Mouse (Mus musculus) brain, embryonic 18.5 days (tissue): ENCODE measurements around the gene Dynll2.
"Not testable (repeated sequence)": the region's sequence is repeated elsewhere in the genome, so short reads cannot be mapped to it uniquely, and the experiment has no call there.

ENCODE experiments used
- DNase-seq: peaks from one replicate; pipeline ENCODE4 v3.0.0-alpha.2; 2012; ENCODE audit warnings: low read depth, low spot score

Dynll2 gene

DNA sequence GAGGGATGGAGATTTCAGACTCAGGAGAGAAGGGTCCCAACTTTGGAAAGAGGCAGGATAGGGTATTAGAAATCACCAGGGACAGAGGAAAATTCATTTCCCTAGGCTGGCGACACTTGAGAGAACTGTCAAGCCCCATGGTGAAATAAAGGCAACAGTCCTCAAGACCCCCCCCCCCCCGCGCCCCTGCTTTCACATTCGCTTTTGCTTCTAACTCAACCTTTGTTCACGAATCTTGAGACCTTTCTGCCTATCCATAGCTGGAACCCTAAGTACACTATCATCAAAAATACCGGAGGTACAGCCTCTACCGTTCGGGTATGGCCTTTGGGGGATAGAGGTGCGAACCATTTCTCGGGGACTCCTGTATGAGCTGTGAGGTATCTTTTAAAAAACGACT is 528 bp upstream of the Dynll2 start:
- DNase-seq, result no peak

DNA sequence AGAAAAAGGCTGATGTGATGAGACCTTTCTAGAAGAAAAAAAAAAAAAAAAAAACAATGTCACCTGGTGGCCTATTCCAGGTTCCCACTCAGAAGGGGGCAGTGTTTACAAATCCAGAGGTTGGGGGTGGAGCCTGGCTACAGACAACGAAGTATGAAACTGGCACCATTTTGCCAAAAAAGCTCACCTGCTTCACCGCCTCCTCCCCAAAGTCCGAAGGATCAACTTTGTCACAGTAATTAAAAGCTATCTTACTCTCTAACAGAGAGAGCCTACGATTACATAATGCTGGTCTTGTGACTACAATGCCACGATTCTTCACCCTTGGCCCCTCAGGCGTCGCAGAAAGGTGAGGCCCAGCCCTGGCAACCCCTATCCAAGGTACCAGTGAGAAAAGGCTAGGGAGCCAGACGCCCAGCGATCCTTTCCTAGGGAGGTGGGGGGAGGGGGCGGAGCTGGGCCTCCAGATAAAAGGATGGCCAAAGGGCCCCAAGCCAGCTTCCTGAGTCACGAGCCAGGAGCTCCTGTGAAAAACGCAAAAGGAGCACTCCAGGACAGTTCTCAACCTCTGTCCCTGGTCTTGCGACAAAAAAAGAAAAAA is 1.1 kb downstream of the Dynll2 start:
- DNase-seq, result no peak

DNA sequence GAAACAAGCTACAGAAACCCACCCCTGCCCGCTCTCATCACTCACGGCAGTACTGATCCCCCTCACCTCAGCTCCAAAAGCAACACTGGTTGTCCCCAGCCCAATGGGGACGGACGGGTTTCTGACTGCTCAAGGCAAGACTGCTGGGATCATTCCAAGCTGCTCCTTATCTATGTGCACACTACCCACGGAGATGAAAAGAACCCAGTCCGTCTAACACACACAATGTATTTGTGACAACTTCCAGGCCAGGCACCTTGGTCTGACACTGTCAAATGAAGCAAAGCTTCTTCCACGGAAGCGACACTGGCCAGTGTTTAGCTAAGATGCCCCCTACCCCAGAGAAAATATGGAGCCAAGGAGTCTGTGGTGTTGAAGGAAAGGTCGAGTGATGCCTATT is 1.7 kb downstream of the Dynll2 start:
- DNase-seq, result no peak

DNA sequence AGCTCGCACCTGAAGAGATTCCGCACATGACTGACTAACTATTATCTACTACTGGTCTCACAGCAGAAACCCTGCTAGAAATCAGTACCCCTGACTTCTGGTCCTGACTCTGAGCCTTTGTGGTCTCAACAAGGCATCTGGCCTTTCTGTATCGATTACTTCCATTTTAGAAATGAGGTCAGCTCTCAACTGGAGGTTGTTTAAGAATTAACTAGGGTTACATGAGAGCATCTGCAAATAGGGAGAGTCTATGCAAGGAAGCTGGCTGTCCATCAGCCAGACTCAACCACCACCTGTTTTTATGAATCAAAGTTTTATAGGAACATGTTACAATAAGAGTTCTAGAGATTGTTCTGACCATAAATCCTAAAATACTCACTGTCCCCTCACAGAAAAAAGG is 2.8 kb downstream of the Dynll2 start:
- DNase-seq, result no peak

DNA sequence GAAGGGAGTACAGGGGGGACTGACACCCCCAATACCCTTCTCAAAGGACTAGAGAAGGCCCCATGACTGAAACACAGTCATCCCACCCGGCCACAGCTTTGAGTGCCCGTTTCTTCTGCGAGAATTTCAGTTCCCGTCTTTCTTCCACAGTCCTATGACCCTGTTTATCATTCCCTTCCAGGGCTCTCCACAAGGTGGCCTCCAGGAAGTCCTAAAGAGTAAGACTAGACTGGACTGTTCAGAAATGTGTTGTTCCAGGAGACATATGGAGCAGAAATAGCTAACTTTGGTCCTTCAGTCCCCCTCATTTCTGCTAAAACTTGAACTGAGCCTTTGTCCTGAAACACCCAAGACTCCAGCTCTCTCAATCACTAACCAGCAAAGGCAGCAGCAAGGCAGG is 8.4 kb downstream of the Dynll2 start:
- no peak for DNase-seq

DNA sequence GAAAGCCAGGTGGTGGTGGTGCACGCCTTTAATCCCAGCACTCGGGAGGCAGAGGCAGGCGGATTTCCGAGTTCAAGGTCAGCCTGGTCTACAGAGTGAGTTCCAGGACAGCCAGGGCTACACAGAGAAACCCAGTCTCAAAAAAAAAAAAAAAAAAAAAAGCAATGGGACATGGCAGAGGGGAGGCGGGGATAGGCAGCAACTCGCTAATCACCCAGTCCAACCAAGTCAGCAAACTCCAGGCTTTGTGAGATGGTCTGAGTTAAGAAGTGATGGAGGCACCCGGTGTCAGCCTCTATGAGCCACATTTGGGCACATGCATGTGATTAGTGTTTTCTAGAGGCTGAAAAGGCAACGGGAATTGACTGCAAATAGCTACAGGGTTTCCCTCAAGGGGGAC is 10.3 kb downstream of the Dynll2 start:
- DNase-seq, result not testable (repeated sequence)

DNA sequence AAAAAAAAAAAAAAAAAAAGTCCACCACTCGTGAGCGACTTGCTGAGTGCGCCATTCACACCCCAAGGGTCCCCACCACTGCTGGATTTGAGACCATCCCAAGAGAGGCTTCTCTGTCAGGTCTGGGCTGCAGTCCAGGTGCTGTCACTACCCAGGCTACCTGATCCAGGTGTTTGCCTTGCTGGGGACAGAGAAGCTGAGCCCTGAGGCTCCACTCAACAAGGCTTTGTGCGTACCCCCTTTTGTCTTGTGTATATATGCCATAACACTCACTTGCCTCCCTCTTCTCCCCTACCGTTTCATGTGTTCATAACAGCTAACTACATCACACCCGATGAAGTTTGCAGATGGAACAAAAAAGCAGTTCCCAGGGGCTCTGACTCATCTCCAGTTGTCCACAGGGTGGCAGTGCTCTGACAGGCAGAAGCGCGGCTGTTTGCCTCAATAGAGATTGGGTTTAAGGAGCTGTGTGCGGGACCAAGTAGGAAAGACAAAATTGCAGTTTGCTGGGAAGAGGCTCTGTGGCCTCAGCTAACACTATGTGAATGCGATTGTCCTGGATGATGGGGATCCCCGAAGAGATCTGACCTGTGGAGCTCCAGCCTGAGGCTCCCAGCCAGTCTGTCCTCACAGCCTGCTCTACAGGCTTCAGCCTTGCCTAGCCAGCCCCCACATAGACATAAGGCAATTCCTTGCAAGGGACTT is 12.7 kb downstream of the Dynll2 start:
- peak; percentile 68 for DNase-seq

DNA sequence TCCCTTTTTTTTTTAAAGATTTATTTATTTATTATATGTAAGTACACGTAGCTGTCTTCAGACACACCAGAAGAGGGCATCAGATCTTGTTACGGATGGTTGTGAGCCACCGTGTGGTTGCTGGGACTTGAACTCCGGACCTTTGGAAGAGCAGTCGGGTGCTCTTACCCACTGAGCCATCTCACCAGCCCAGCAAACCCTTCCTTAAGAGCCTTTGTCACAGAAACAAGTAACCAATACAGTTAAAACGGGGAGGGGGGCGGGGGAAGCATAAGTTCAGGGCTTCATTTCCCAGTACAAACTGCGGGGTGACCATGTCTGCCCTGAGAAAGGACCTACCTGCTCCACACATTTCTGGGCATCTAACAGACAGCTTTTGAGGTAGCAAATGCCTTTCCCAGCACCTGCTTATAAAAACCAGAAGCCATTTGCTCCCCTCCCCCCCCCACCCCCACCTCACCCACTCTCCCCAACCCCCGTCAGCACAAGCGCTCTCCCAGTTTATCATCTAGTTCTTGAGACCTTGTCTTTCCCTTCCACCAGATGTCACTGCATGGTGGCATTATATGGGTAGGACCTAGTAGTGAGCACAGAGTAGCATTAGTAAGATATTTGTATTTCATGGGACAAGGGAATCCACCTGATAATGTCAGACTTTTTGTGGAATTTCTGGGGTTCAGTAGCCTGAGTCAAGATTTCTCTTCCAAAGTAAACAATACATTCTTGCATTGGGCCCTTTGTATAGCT is 13.6 kb downstream of the Dynll2 start:
- DNase-seq, result no peak

DNA sequence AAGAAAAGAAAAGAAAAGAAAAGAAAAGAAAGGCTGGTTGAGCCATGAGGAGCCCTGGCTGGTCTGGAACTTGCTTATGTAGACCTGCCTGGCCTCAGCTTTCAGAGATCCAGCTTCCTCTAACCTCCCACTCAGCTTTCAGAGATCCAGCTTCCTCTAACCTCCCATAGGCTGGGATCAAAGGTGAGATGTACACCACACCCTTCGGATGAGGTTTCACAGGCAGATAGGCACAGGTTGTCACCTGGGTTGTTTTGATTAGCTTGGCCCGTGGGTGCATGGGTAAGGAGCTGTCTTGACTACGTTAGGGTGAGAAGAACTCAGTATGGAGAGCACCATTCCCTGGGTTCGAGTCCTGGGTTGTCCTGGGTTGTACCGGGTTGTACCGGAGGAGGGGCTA is 14.5 kb downstream of the Dynll2 start:
- no peak for DNase-seq

DNA sequence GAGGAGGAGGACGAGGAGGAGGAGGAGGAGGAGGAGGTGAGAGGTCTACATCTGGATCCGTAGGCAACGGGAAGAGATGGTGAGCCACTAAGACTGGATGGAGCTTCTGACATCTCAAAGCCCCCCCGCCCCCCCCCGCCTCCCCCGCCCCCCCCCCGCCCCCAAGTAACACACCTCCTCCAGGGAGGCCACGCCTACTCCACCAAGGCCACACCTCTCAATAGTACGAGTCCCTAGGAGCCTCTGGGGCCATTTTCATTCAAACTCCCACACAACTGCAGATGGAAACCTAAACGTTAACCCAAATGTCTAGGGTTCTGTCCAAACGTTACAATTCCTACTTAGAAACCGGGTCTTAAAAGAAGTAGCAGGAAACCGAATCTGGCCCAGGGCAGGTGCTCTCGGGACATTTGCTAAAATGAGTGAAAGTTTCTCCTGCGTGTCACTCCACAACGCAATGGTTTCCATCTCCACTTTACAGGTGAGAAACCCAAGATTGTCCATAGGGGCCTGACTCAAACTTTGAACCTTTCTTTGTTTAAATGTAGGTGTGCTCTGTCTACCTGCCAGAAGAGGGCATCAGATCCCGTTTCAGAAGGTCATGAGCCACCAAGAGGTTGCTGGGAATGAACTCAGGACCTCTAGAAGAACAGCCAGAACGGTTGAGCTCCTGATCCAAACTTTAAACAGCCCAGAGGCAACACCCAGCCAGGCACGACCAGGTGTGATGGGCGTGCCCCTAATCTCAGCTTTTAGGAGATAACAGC is 18.8 kb downstream of the Dynll2 start:
- no peak for DNase-seq

DNA sequence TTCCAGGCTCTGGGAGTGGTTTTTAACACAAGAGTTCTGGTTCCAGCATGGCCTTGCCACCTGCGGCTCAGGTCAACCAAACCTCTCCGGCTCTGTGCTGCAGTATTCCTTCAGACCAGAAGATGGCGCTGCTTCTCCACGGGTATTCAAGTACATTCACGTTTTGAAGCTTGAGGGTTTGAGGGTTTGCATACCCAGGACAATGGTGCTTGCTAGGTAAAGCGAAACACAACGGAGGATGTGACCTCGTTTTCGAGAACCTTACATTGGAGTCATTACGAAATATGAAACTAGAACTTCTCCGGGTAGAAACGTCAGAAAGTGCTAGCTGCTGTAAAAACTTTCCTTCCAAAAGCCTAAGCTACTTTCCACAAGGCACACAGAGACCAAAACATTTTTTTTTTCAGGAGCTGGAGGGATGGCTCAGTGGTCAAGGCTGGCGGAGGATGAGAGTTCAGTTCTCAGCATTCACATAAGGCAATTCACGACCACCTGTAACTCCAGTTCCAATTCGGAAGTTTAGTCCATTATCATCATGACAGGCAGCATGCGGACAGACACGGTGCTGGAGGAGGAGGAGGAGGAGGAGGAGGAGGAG is 19.5 kb downstream of the Dynll2 start:
- no peak for DNase-seq

DNA sequence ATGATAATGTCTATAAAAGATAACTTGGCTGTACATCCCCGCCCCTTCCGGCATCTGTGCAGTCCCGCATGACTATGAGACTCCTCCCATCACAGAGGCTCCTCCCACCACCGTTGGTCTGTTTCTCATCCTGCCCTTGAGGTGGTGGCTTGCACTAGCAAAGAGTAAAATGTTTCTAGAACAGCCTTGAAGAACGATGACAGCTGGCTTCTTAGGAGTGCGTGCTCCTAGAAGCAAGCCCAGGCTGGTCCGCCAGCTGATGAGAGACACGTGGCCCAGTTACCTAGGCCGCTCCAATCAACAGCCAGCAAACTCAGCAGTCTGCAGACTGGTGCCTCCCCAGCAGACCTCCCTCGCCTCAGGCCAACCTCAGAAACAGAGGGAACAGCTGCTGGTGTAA is 21.1 kb downstream of the Dynll2 start:
- no peak for DNase-seq

DNA sequence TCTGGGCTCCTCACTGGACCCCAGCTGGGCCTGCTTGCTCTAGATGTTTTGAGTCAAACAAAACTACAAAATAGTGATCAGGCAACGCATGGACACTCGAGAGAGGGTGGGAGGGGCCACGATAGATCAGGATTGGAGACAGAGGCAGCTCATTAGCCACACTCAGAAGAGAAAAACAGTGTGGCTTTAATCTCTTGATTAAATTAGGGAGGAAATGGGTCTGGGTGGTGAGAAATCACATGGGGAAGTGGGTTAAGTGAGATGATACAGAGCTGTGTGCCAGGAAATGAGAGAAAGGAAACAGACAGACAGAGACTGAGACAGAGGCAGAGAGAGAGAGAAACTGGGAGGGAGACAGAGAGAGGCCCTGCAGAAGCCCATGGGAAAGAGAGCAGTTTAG is 22.0 kb downstream of the Dynll2 start:
- DNase-seq, result no peak

DNA sequence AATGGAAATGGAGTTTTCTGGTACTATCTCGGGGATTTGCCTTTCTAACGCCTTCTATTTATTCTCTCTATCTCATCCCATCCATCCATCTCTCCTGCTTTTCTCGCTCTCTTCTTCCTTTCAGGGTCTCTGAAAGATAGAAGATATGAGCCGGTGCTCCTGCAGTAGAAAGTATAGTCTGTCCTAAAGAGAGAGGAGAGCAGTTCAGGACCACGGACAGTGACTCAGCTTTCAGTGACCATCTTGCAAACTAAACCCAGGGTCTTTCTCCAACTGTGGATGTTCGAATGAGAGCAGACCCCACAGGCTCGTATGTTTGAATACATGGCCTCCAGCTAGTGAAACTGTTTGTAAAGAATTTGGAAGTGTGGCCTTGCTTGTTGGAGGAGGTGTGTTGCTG is 30.3 kb downstream of the Dynll2 start:
- no peak for DNase-seq

DNA sequence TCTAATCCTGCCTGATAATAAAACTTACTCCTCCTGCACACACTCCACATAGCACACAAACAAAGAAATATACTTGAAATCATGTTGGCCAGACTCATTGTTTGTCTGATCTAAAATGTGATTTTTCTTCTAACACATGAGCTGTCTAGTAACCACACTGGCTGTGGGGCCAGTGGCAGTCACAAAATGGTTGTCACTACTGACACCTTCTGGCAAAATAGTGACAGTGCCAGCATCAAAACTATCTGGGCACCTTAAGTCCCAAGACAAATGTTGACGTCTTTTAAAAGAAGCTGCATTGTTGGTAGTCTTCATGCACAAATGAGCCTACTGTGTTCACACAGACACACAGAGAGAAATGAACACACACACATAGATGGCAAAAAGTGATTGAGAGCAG is 32.2 kb downstream of the Dynll2 start:
- DNase-seq, result no peak

DNA sequence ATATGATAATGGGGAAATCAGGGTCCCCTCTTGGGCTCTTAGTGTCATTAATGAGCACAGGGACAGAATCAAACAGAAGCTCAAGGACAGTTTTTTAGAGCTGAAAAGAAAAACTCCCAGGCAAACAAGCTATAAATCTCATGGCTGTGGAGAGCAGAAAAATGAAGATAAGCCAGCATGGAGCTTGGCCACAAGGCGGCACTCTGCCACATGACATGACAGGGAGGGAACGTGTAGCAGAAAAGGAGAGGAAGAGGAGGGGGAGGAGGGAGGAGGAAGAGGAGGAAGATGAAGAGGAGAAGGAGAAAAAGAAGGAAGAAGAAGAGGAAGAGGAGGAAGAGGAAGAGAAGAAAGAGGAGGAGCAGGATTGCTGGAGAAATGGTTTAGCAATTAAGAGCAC is 37.3 kb downstream of the Dynll2 start:
- no peak for DNase-seq

DNA sequence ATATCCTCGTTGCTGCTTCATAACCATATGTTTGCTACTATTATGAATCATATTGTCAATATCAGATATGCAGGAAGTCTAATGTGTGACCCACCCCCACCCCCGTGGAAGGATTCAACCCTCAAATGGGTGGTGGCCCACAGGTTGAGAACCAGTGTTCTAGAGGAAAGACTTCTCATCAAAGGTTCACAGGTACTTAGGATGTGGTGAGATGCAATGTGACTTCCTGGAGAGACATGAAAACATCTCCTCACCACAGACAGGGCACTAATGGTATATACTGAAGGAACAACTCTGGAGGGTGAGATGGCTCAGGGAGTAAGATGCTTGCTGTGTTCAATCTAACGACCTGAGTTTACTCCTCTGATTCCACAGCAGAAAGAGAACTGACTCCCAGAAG is 51.9 kb downstream of the Dynll2 start:
- DNase-seq, result no peak

DNA sequence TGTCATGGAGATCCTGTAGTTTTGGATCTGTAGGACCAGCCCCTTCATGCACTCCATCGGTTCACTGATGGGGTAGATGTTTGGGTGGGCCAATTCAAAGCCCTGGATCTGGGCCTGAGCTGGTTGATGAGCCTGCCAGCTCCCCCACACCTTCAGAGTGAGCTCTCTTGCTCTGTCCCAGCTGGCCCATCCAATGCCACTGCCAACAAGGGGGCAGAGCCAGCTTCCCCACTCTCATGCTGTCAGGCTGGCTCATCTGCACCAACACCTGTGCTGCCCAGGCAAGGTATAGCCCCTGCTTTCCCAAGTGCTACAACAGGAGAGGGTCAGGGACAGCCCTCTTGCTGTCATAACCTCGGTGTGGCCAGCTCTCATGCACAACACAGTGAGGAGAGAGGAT is 53.6 kb downstream of the Dynll2 start:
- no peak for DNase-seq

DNA sequence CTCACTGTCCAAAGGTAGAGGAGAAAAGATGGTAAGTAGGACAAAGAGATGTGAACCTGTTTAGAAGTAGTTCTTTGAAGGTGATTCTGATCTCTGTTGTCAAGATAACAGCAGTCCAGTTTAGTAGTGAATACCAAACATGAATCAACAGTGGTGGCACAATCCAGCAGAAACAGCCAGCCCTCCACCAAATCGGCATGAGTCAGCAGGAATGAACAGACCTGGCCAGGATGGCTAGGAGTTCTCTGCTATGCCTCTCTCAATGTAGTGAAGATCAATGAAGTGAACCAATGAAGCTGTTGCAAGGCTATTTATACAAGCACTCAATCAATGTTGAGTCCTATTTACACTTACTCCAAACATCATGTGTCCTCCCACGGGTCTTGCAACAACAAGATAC is 57.0 kb downstream of the Dynll2 start:
- no peak for DNase-seq
